Mouse (Mus musculus) intestine, postnatal 0 days (tissue): ENCODE measurements around the gene Fuca1. TPM values are rescaled to one million over a fixed set of nuclear protein-coding genes. Genes with fewer than 3 reads are reported as not detected.

Experiments used
- ATAC-seq: fragments of 200-750 bp; cut with Nextera tagmentation; 2 replicates; pipeline ENCODE4 v1.8.0; 2017; ENCODE audit warnings: mild to moderate bottlenecking, moderate TSS enrichment, moderate library complexity
- H3K27ac ChIP-seq: fragments of 300-500 bp; sonication (generic); 2 replicates; pipeline ENCODE4 v1.5.1; 2014; ENCODE audit warnings: mild to moderate bottlenecking, low read depth, low read length, moderate library complexity
- H3K27me3 ChIP-seq: fragments of 300-500 bp; sonication (generic); replicated peaks from 2 replicates; pipeline ENCODE4 v1.6.1; 2014; ENCODE audit warnings: low read length, mixed read lengths; ENCODE audit not compliant: control insufficient read depth, insufficient read depth
- H3K36me3 ChIP-seq: fragments of 300-500 bp; sonication (generic); 2 replicates; pipeline ENCODE4 v1.6.1; 2014; ENCODE audit warnings: mild to moderate bottlenecking, moderate library complexity; ENCODE audit not compliant: control insufficient read depth, insufficient read depth
- H3K4me1 ChIP-seq: fragments of 300-500 bp; sonication (generic); replicated peaks from 2 replicates; pipeline ENCODE4 v1.6.1; 2014; ENCODE audit warnings: antibody characterized with exemption, low read length, mixed read lengths; ENCODE audit not compliant: control insufficient read depth, insufficient read depth
- H3K4me2 ChIP-seq: fragments of 300-500 bp; sonication (generic); replicated peaks from 2 replicates; pipeline ENCODE4 v1.6.1; 2014; ENCODE audit warnings: low read depth, mild to moderate bottlenecking, moderate library complexity
- H3K4me3 ChIP-seq: fragments of 300-500 bp; sonication (generic); 2 replicates; pipeline ENCODE4 v1.5.1; 2014; ENCODE audit warnings: low read depth, low read length
- H3K9ac ChIP-seq: fragments of 300-500 bp; sonication (generic); 2 replicates; pipeline ENCODE4 v1.6.1; 2014; ENCODE audit warnings: mild to moderate bottlenecking, low read depth, low read length
- H3K9me3 ChIP-seq: fragments of 300-500 bp; sonication (generic); 2 replicates; pipeline ENCODE4 v1.6.1; 2016; ENCODE audit warnings: mixed run types; ENCODE audit not compliant: control insufficient read depth
- CTCF ChIP-seq: sonication (generic); IDR thresholded peaks from 2 replicates; pipeline ENCODE4 v1.5.1; 2016; ENCODE audit warnings: low read depth, mild to moderate bottlenecking, control low read depth, antibody characterized with exemption, moderate library complexity
- WGBS: fragments of 180-500 bp; shearing (Covaris S2); extraction: QIAGEN DNeasy Blood & Tissue Kit; methylation state at CpG from one replicate; pipeline ENCODE4 v1.1.7; 2014; 5-methylcytosine and 5-hydroxymethylcytosine counted together
- polyA plus RNA-seq: library from polyadenylated mRNA; unstranded; fragments of >200 nt; fragmentation: Nextera tagmentation; extraction: Ambion mirVana; gene quantifications from 2 replicates; pipeline ENCODE4 v1.2.1, GENCODE M21; 2015

Fuca1 gene
- polyA plus RNA-seq, 1 experiment from 2014 or later: 717 TPM

- H3K4me2 ChIP-seq: no peak overlapping the region
- H3K4me1 ChIP-seq: 0 out of 2 replicates have a peak, but pooled peaks cover 3% of the 10 kb centered on the region
- no peak for ATAC-seq
- H3K9me3 ChIP-seq: no peaks in the 10 kb centered on the region
- H3K27me3 ChIP-seq: no peaks in the 10 kb centered on the region
- no peak overlapping the region for H3K9ac ChIP-seq
- no peak overlapping the region for H3K27ac ChIP-seq
- 88% methylated on average over 10 of the region's 10 CpGs for WGBS
- no peak overlapping the region for H3K4me3 ChIP-seq
- no peaks in the 10 kb centered on the region for H3K36me3 ChIP-seq
- TF ChIP-seq CTCF: no peak
These were observed 40.0 kb upstream of the Fuca1 start for GRCm38 (mm10) chr4:135880576-135880975.

GRCm38 (mm10) chr4:135882023-135882422 is 38.5 kb upstream of the Fuca1 start:
- no peak for TF ChIP-seq CTCF
- no peaks in the 10 kb centered on the region for H3K9me3 ChIP-seq
- H3K36me3 ChIP-seq: no peaks in the 10 kb centered on the region
- H3K4me2 ChIP-seq: no peak overlapping the region
- 67% methylated on average over 6 of the region's 6 CpGs for WGBS
- H3K4me1 ChIP-seq: no peaks in the 10 kb centered on the region
- no peak overlapping the region for H3K4me3 ChIP-seq
- H3K27me3 ChIP-seq: no peaks in the 10 kb centered on the region
- H3K9ac ChIP-seq: no peak overlapping the region
- no peak overlapping the region for H3K27ac ChIP-seq
- no peak for ATAC-seq

- H3K9me3 ChIP-seq: no peaks in the 10 kb centered on the region
- no peak for ATAC-seq
- WGBS: 31% methylated on average over 10 of the region's 10 CpGs
- H3K9ac ChIP-seq: no peak overlapping the region
- H3K27me3 ChIP-seq: no peaks in the 10 kb centered on the region
- no peak overlapping the region for H3K4me2 ChIP-seq
- no peak overlapping the region for H3K27ac ChIP-seq
- no peak for TF ChIP-seq CTCF
- no peak overlapping the region for H3K4me3 ChIP-seq
- H3K36me3 ChIP-seq: no peaks in the 10 kb centered on the region
- no peaks in the 10 kb centered on the region for H3K4me1 ChIP-seq
These were observed 37.1 kb upstream of the Fuca1 start for GRCm38 (mm10) chr4:135883401-135883851.

- no peak for ATAC-seq
- H3K9ac ChIP-seq: no peak overlapping the region
- H3K27ac ChIP-seq: no peak overlapping the region
- no peaks in the 10 kb centered on the region for H3K36me3 ChIP-seq
- H3K4me1 ChIP-seq: no peaks in the 10 kb centered on the region
- WGBS: 66% methylated on average over 7 of the region's 7 CpGs
- no peak overlapping the region for H3K4me2 ChIP-seq
- H3K9me3 ChIP-seq: no peaks in the 10 kb centered on the region
- TF ChIP-seq CTCF: no peak
- no peak overlapping the region for H3K4me3 ChIP-seq
- no peaks in the 10 kb centered on the region for H3K27me3 ChIP-seq
These were observed 36.5 kb upstream of the Fuca1 start for GRCm38 (mm10) chr4:135883881-135884516.

GRCm38 (mm10) chr4:135884531-135884930 is 36.0 kb upstream of the Fuca1 start:
- no peak for TF ChIP-seq CTCF
- Histone ChIP-seq H3K4me1 (no peaks in the 10 kb centered on the region), H3K27me3 (no peaks in the 10 kb centered on the region), H3K4me3 (no peak overlapping the region), H3K4me2 (no peak overlapping the region), H3K9ac (no peak overlapping the region), H3K27ac (no peak overlapping the region), H3K9me3 (no peaks in the 10 kb centered on the region), H3K36me3 (no peaks in the 10 kb centered on the region)
- no peak for ATAC-seq
- 75% methylated on average over 6 of the region's 6 CpGs for WGBS

- H3K36me3 ChIP-seq: no peaks in the 10 kb centered on the region
- no peaks in the 10 kb centered on the region for H3K4me1 ChIP-seq
- ATAC-seq: no peak
- no peak overlapping the region for H3K27ac ChIP-seq
- H3K9me3 ChIP-seq: no peaks in the 10 kb centered on the region
- H3K4me3 ChIP-seq: no peak overlapping the region
- H3K9ac ChIP-seq: no peak overlapping the region
- H3K27me3 ChIP-seq: no peaks in the 10 kb centered on the region
- WGBS: 87% methylated on average over 12 of the region's 12 CpGs
- no peak overlapping the region for H3K4me2 ChIP-seq
- no peak for TF ChIP-seq CTCF
These were observed 34.9 kb upstream of the Fuca1 start for GRCm38 (mm10) chr4:135885676-135886075.
